Mouse (Mus musculus) hindbrain, embryonic 12.5 days (tissue): ENCODE results near the gene Bsg. TPM values are rescaled to one million over a fixed set of nuclear protein-coding genes. Genes with fewer than 3 reads are reported as not detected.

Source experiments
- ATAC-seq: fragments of 200-750 bp; cut with Nextera tagmentation; 2 replicates; pipeline ENCODE4 v1.8.0; 2017; ENCODE audit warnings: moderate TSS enrichment; ENCODE audit not compliant: low FRiP score
- H3K27ac ChIP-seq: fragments of 300-500 bp; sonication (generic); 2 replicates; pipeline ENCODE4 v1.5.1; 2016; ENCODE audit warnings: mild to moderate bottlenecking
- H3K27me3 ChIP-seq: fragments of 300-500 bp; sonication (generic); 2 replicates; pipeline ENCODE4 v1.6.1; 2016; ENCODE audit warnings: mild to moderate bottlenecking
- H3K36me3 ChIP-seq: fragments of 300-500 bp; sonication (generic); 2 replicates; pipeline ENCODE4 v1.6.1; 2016; ENCODE audit warnings: mild to moderate bottlenecking
- H3K4me1 ChIP-seq: fragments of 300-500 bp; sonication (generic); 2 replicates; pipeline ENCODE4 v1.6.1; 2016
- H3K4me2 ChIP-seq: fragments of 300-500 bp; sonication (generic); replicated peaks from 2 replicates; pipeline ENCODE4 v1.6.1; 2016; ENCODE audit warnings: mild to moderate bottlenecking
- H3K4me3 ChIP-seq: fragments of 300-500 bp; sonication (generic); 2 replicates; pipeline ENCODE4 v1.5.1; 2016; ENCODE audit warnings: mild to moderate bottlenecking
- H3K9ac ChIP-seq: fragments of 300-500 bp; sonication (generic); 2 replicates; pipeline ENCODE4 v1.6.1; 2016; ENCODE audit warnings: mild to moderate bottlenecking, moderate library complexity
- H3K9me3 ChIP-seq: fragments of 300-500 bp; sonication (generic); replicated peaks from 2 replicates; pipeline ENCODE4 v1.6.1; 2016; ENCODE audit warnings: mild to moderate bottlenecking
- WGBS: fragments of 180-500 bp; shearing (Covaris S2); methylation state at CpG from one replicate; pipeline ENCODE4 v1.1.7; 2016; 5-methylcytosine and 5-hydroxymethylcytosine counted together
- polyA plus RNA-seq: library from polyadenylated mRNA; unstranded; fragments of >200 nt; fragmentation: Nextera tagmentation; extraction: Ambion mirVana; gene quantifications from 2 replicates; pipeline ENCODE4 v1.2.1, GENCODE M21; 2016

Bsg gene
- polyA plus RNA-seq, 1 experiment from 2014 or later = 658 TPM

- H3K9ac ChIP-seq = no peak overlapping the region
- 0 out of 2 replicates have a peak, but pooled peaks cover 4% of the 10 kb centered on the region for H3K9me3 ChIP-seq
- ATAC-seq = 0 out of 2 replicates have a peak, but pooled peaks have one; percentile 14
- H3K4me3 ChIP-seq = no peak overlapping the region
- WGBS = 73% methylated on average over 28 of the region's 28 CpGs
- H3K4me2 ChIP-seq = no peak overlapping the region
- no peak overlapping the region for H3K27ac ChIP-seq
- H3K4me1 ChIP-seq = no peaks in the 10 kb centered on the region; the same call in none of the 2 replicates
- no peaks in the 10 kb centered on the region for H3K27me3 ChIP-seq
- no peaks in the 10 kb centered on the region; the same call in 1 of the 2 replicates for H3K36me3 ChIP-seq
These were observed 24.3 kb downstream of the Bsg start for GRCm38 (mm10) chr10:79728323-79729249.

- WGBS = 87% methylated on average over 13 of the region's 13 CpGs
- 0 out of 2 replicates have a peak, but pooled peaks cover 4% of the 10 kb centered on the region for H3K9me3 ChIP-seq
- peaks cover 8% of the 10 kb centered on the region for H3K36me3 ChIP-seq
- ATAC-seq = no peak
- H3K27me3 ChIP-seq = no peaks in the 10 kb centered on the region
- no peak overlapping the region for H3K27ac ChIP-seq
- no peak overlapping the region for H3K9ac ChIP-seq
- H3K4me2 ChIP-seq = no peak overlapping the region
- no peaks in the 10 kb centered on the region; the same call in none of the 2 replicates for H3K4me1 ChIP-seq
- H3K4me3 ChIP-seq = no peak overlapping the region
These were observed 25.2 kb downstream of the Bsg start for GRCm38 (mm10) chr10:79729357-79729965.

GRCm38 (mm10) chr10:79732500-79732899 lies 28.2 kb downstream of the Bsg start:
- ATAC-seq = no peak
- no peak overlapping the region for H3K4me3 ChIP-seq
- H3K4me2 ChIP-seq = no peak overlapping the region
- no peak overlapping the region for H3K9ac ChIP-seq
- peaks cover 5% of the 10 kb centered on the region for H3K4me1 ChIP-seq
- 100% methylated on average over 1 of the region's 1 CpGs for WGBS
- H3K36me3 ChIP-seq = peaks cover 38% of the 10 kb centered on the region
- H3K9me3 ChIP-seq = 0 out of 2 replicates have a peak, but pooled peaks cover 9% of the 10 kb centered on the region
- no peak overlapping the region for H3K27ac ChIP-seq
- H3K27me3 ChIP-seq = peaks cover 20% of the 10 kb centered on the region

GRCm38 (mm10) chr10:79733847-79734246 lies 29.6 kb downstream of the Bsg start:
- Histone ChIP-seq H3K4me3 (no peak overlapping the region), H3K27me3 (peaks cover 20% of the 10 kb centered on the region), H3K4me1 (peaks cover 5% of the 10 kb centered on the region; the same call in 1 of the 2 replicates), H3K4me2 (no peak overlapping the region), H3K9ac (no peak overlapping the region), H3K27ac (no peak overlapping the region), H3K9me3 (peaks cover 12% of the 10 kb centered on the region), H3K36me3 (peaks cover 52% of the 10 kb centered on the region)
- 97% methylated on average over 15 of the region's 15 CpGs for WGBS
- no peak for ATAC-seq

GRCm38 (mm10) chr10:79735361-79735760 lies 31.1 kb downstream of the Bsg start:
- no peak for ATAC-seq
- H3K27ac ChIP-seq = no peak overlapping the region
- WGBS = 32% methylated on average over 43 of the region's 52 CpGs

GRCm38 (mm10) chr10:79736706-79737105 lies 32.4 kb downstream of the Bsg start:
- WGBS = 86% methylated on average over 14 of the region's 14 CpGs
- peaks cover 5% of the 10 kb centered on the region; the same call in 1 of the 2 replicates for H3K4me1 ChIP-seq
- no peak for ATAC-seq
- H3K4me3 ChIP-seq = no peak overlapping the region
- H3K27ac ChIP-seq = no peak overlapping the region
- H3K27me3 ChIP-seq = peaks cover 20% of the 10 kb centered on the region
- H3K9me3 ChIP-seq = peaks cover 32% of the 10 kb centered on the region
- no peak overlapping the region for H3K9ac ChIP-seq
- peaks cover 80% of the 10 kb centered on the region for H3K36me3 ChIP-seq
- no peak overlapping the region for H3K4me2 ChIP-seq

More at GRCm38 (mm10) chr10:79735361-79735760, 31.1 kb downstream of the Bsg start:
- Histone ChIP-seq H3K9ac (peak overlapping the region; percentile 8; the same call in 1 of the 2 replicates), H3K9me3 (peaks cover 28% of the 10 kb centered on the region), H3K4me3 (0 out of 2 replicates have a peak overlapping the region, but pooled peaks have one; percentile 6), H3K4me1 (peaks cover 5% of the 10 kb centered on the region; the same call in 1 of the 2 replicates), H3K4me2 (peak overlapping the region; percentile 24), H3K36me3 (peaks cover 67% of the 10 kb centered on the region), H3K27me3 (peaks cover 20% of the 10 kb centered on the region)

- Histone ChIP-seq H3K27ac (no peak overlapping the region), H3K36me3 (peaks cover 95% of the 10 kb centered on the region), H3K9ac (no peak overlapping the region), H3K27me3 (peaks cover 20% of the 10 kb centered on the region), H3K4me1 (peaks cover 5% of the 10 kb centered on the region; the same call in 1 of the 2 replicates), H3K9me3 (peaks cover 31% of the 10 kb centered on the region), H3K4me3 (no peak overlapping the region), H3K4me2 (no peak overlapping the region)
- no peak for ATAC-seq
- WGBS = 80% methylated on average over 10 of the region's 10 CpGs
These were observed 34.0 kb downstream of the Bsg start for GRCm38 (mm10) chr10:79738259-79738658.

- H3K9ac ChIP-seq = no peak overlapping the region
- H3K36me3 ChIP-seq = peaks cover 99% of the 10 kb centered on the region
- H3K27ac ChIP-seq = no peak overlapping the region
- no peak overlapping the region for H3K4me2 ChIP-seq
- peaks cover 5% of the 10 kb centered on the region; the same call in 1 of the 2 replicates for H3K4me1 ChIP-seq
- no peak for ATAC-seq
- H3K4me3 ChIP-seq = no peak overlapping the region
- H3K9me3 ChIP-seq = peaks cover 31% of the 10 kb centered on the region
- 96% methylated on average over 28 of the region's 28 CpGs for WGBS
- peaks cover 20% of the 10 kb centered on the region for H3K27me3 ChIP-seq
These were observed 34.9 kb downstream of the Bsg start for GRCm38 (mm10) chr10:79739234-79739633.

GRCm38 (mm10) chr10:79740863-79741262 lies 36.6 kb downstream of the Bsg start:
- peaks cover 86% of the 10 kb centered on the region for H3K36me3 ChIP-seq
- no peak overlapping the region for H3K9ac ChIP-seq
- no peak overlapping the region for H3K4me2 ChIP-seq
- peaks cover 9% of the 10 kb centered on the region for H3K27me3 ChIP-seq
- 61% methylated on average over 11 of the region's 11 CpGs for WGBS
- H3K4me3 ChIP-seq = no peak overlapping the region
- peaks cover 31% of the 10 kb centered on the region for H3K9me3 ChIP-seq
- H3K4me1 ChIP-seq = peaks cover 7% of the 10 kb centered on the region
- H3K27ac ChIP-seq = no peak overlapping the region
- ATAC-seq = no peak

- H3K9ac ChIP-seq = no peak overlapping the region
- peaks cover 11% of the 10 kb centered on the region for H3K4me1 ChIP-seq
- H3K4me2 ChIP-seq = no peak overlapping the region
- ATAC-seq = no peak
- H3K36me3 ChIP-seq = peaks cover 63% of the 10 kb centered on the region
- 93% methylated on average over 11 of the region's 11 CpGs for WGBS
- H3K9me3 ChIP-seq = peaks cover 26% of the 10 kb centered on the region
- H3K4me3 ChIP-seq = no peak overlapping the region
- H3K27me3 ChIP-seq = no peaks in the 10 kb centered on the region
- no peak overlapping the region for H3K27ac ChIP-seq
These were observed 38.9 kb downstream of the Bsg start for GRCm38 (mm10) chr10:79743161-79743560.

GRCm38 (mm10) chr10:79743650-79744365 lies 39.5 kb downstream of the Bsg start:
- H3K27me3 ChIP-seq = no peaks in the 10 kb centered on the region
- WGBS = 92% methylated on average over 15 of the region's 15 CpGs
- peaks cover 23% of the 10 kb centered on the region for H3K9me3 ChIP-seq
- H3K9ac ChIP-seq = peak overlapping the region; percentile 19; the same call in 1 of the 2 replicates
- no peak for ATAC-seq
- no peak overlapping the region for H3K27ac ChIP-seq
- peaks cover 57% of the 10 kb centered on the region for H3K36me3 ChIP-seq
- no peak overlapping the region for H3K4me2 ChIP-seq
- H3K4me3 ChIP-seq = no peak overlapping the region
- H3K4me1 ChIP-seq = peaks cover 11% of the 10 kb centered on the region
